Comparison of ENCODE assay signal across 7 mouse cellular contexts in genomic region chr13:53211971-53212733, GRCm38 (mm10).
DNase-seq lines count a peak whose midpoint lies in the region; ATAC-seq and TF ChIP-seq lines count a peak whose summit lies in the region.

No protein-coding gene starts in this region.

- TF ChIP-seq EP300 in stomach, postnatal 0 days (optimal IDR thresholded peaks at IDR 0.05) = no peak

- peak; percentile 80; the same call in 1 of the 2 replicates for ATAC-seq in lung, embryonic 15.5 days (ENCODE audit: borderline replicate concordance, extremely low read depth, low FRiP score, low TSS enrichment)
- peak; percentile 85 for ATAC-seq in stomach, postnatal 0 days (ENCODE audit: low FRiP score, low TSS enrichment)
- ATAC-seq in monocyte, adult 5-6 weeks (replicated peaks; ENCODE audit: insufficient number of reproducible peaks, low FRiP score, low TSS enrichment, poor library complexity, severe bottlenecking) = no peak

- no peaks in the 10 kb centered on the region for H3K36me3 ChIP-seq in lung, embryonic 15.5 days
- no peaks in the 10 kb centered on the region for H3K36me3 ChIP-seq in stomach, postnatal 0 days (ENCODE audit: control insufficient read depth, insufficient read depth, low read length)

- DNase-seq in lung, adult 2 months = no peak
- peak; percentile 64 for DNase-seq in liver
- DNase-seq in stomach, postnatal 0 days (ENCODE audit: low spot score) = peak; percentile 92
- no peak for DNase-seq in testis, postnatal 10 days (ENCODE audit: low spot score)

- peaks cover 34% of the 10 kb centered on the region for H3K4me1 ChIP-seq in lung, embryonic 15.5 days
- no peaks in the 10 kb centered on the region for H3K4me1 ChIP-seq in lung, adult 2 months (ENCODE audit: control insufficient read depth, insufficient read depth, low read length)
- H3K4me1 ChIP-seq in embryonic fibroblast, embryonic 13.5 days (ENCODE audit: control insufficient read depth, insufficient read depth, low read length) = peaks cover 11% of the 10 kb centered on the region
- no peaks in the 10 kb centered on the region for H3K4me1 ChIP-seq in stomach, postnatal 0 days (replicated peaks; ENCODE audit: control insufficient read depth, insufficient read depth)

- no peak overlapping the region for H3K9ac ChIP-seq in lung, embryonic 15.5 days
- no peak overlapping the region for H3K9ac ChIP-seq in stomach, postnatal 0 days (ENCODE audit: low read length)

- peak overlapping the region; percentile 41; the same call in 1 of the 2 replicates for H3K27ac ChIP-seq in lung, embryonic 15.5 days
- no peak overlapping the region for H3K27ac ChIP-seq in embryonic fibroblast, embryonic 13.5 days (ENCODE audit: insufficient read depth, low read length)
- no peak overlapping the region for H3K27ac ChIP-seq in stomach, postnatal 0 days (replicated peaks)

- peak overlapping the region; percentile 30 for H3K4me3 ChIP-seq in lung, embryonic 15.5 days
- H3K4me3 ChIP-seq in lung, adult 2 months (replicated peaks; ENCODE audit: extremely low read depth, low read depth, low read length) = no peak overlapping the region
- no peak overlapping the region for H3K4me3 ChIP-seq in embryonic fibroblast, embryonic 13.5 days (ENCODE audit: insufficient read depth, low read length)
- no peak overlapping the region for H3K4me3 ChIP-seq in stomach, postnatal 0 days (ENCODE audit: low read depth, low read length)

- no peaks in the 10 kb centered on the region for H3K27me3 ChIP-seq in lung, embryonic 15.5 days
- no peaks in the 10 kb centered on the region for H3K27me3 ChIP-seq in stomach, postnatal 0 days (ENCODE audit: control insufficient read depth, insufficient read depth, low read length)

- no peak for TF ChIP-seq CTCF in lung, adult 2 months (IDR thresholded peaks at IDR 0.05; ENCODE audit: insufficient read depth, low read length)
- TF ChIP-seq CTCF in embryonic fibroblast, embryonic 13.5 days (IDR thresholded peaks at IDR 0.05; ENCODE audit: borderline replicate concordance, insufficient read depth, low read length) = no peak
- peak; percentile 36 for TF ChIP-seq CTCF in stomach, postnatal 0 days (IDR thresholded peaks at IDR 0.05; ENCODE audit: low read depth)

- H3K9me3 ChIP-seq in lung, embryonic 15.5 days = no peaks in the 10 kb centered on the region
- no peaks in the 10 kb centered on the region for H3K9me3 ChIP-seq in stomach, postnatal 0 days (ENCODE audit: control insufficient read depth, low read length)

- 15% methylated on average over 19 of the region's 19 CpGs for WGBS in lung, embryonic 15.5 days
- WGBS in lung, adult 2 months = 29% methylated on average over 19 of the region's 19 CpGs
- 28% methylated on average over 19 of the region's 19 CpGs for WGBS in stomach, postnatal 0 days

- H3K4me2 ChIP-seq in lung, embryonic 15.5 days = peak overlapping the region; percentile 47
- peak overlapping the region; percentile 40 for H3K4me2 ChIP-seq in stomach, postnatal 0 days (replicated peaks; ENCODE audit: low read depth)

- no peak for TF ChIP-seq POLR2A in lung, adult 2 months (IDR thresholded peaks at IDR 0.05; ENCODE audit: borderline replicate concordance, extremely low read depth, low read depth, low read length)
- TF ChIP-seq POLR2A in embryonic fibroblast, embryonic 13.5 days (IDR thresholded peaks at IDR 0.05; ENCODE audit: low read depth, low read length) = peak; percentile 33; the same call in 1 of the 2 replicates

Comparison
In these comparisons a context has a peak if more than half of its experiments do, and no peak if none do; other contexts are left out.
1. DNase-seq: peak in liver (single experiment) and stomach, postnatal 0 days (single experiment); none in lung, adult 2 months (single experiment) and testis, postnatal 10 days (single experiment).